In the genomic region with DNA sequence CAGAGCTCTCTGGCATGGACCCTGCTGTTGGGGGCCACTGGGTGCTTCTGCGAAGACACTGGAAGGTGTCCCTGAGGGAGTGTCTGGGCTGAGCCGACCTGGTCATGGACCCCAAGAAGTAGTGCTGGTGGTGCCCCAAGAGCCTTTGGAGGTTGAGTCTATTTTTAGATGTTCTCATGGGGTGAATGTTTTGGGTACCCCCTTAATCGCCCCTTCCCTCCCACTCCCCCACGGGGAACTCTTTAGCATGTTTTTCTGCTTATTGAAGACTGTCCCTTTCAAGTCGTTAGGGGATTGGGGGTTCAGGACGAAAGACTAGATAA, we compare ENCODE assay signal across 8 mouse cellular contexts. TPM values are rescaled to one million over a fixed set of nuclear protein-coding genes. Genes with fewer than 3 reads are reported as not detected.
DNase-seq lines count a peak whose midpoint lies in the region; ATAC-seq and TF ChIP-seq lines count a peak whose summit lies in the region.

No protein-coding gene starts in this region.

- ATAC-seq in liver, embryonic 13.5 days (ENCODE audit: low read depth), result peak; percentile 32

- H3K4me2 ChIP-seq in liver, embryonic 13.5 days, result peak overlapping the region; percentile 87

- DNase-seq in heart, adult 2 months, result no peak
- no peak for DNase-seq in heart, adult 8-10 months (ENCODE audit: low spot score)
- DNase-seq in thymus, adult 2 months, result no peak
- DNase-seq in thymus, postnatal 10 days (ENCODE audit: low spot score in 2 of 2), result no peak
- DNase-seq in liver, embryonic 13.5 days, result no peak
- DNase-seq in right cerebral cortex, adult 18-20 months, result no peak
- no peak for DNase-seq in spleen, postnatal 14 days (ENCODE audit: low spot score in 2 of 2)
- no peak for DNase-seq in kidney, adult 11 months

- no peak for TF ChIP-seq CTCF in heart, adult 2 months (IDR thresholded peaks at IDR 0.05)
- no peak for TF ChIP-seq CTCF in thymus, adult 2 months (IDR thresholded peaks at IDR 0.05; ENCODE audit: borderline replicate concordance, control insufficient read depth, extremely low read depth, insufficient read depth, low read length, poor library complexity)

- H3K9ac ChIP-seq in heart, adult 2 months (ENCODE audit: low read depth, low read length), result peak overlapping the region; percentile 87
- H3K9ac ChIP-seq in liver, embryonic 13.5 days, result peak overlapping the region; percentile 99

- H3K4me1 ChIP-seq in heart, adult 2 months (ENCODE audit: control insufficient read depth, insufficient read depth, low read length), result peaks cover 3% of the 10 kb centered on the region
- peaks cover 3% of the 10 kb centered on the region for H3K4me1 ChIP-seq in thymus, adult 2 months (replicated peaks; ENCODE audit: control insufficient read depth, insufficient read depth, low read length)
- H3K4me1 ChIP-seq in liver, embryonic 13.5 days (replicated peaks), result peaks cover 31% of the 10 kb centered on the region

- TF ChIP-seq EP300 in heart, adult 2 months (IDR thresholded peaks at IDR 0.05; ENCODE audit: insufficient read depth, low read depth, low read length), result no peak

- peak overlapping the region; percentile 91 for H3K4me3 ChIP-seq in heart, adult 2 months
- H3K4me3 ChIP-seq in thymus, adult 2 months (ENCODE audit: control insufficient read depth, insufficient read depth, low read length), result peak overlapping the region; percentile 93
- peak overlapping the region; percentile 96 for H3K4me3 ChIP-seq in liver, embryonic 13.5 days (replicated peaks)

- no peaks in the 10 kb centered on the region; the same call in 1 of the 2 replicates for H3K79me2 ChIP-seq in heart, adult 2 months (replicated peaks; ENCODE audit: control insufficient read depth, insufficient read depth, low read length)

- 6% methylated on average over 6 of the region's 6 CpGs for WGBS in heart, adult 2 months
- WGBS in thymus, adult 2 months, result 7% methylated on average over 6 of the region's 6 CpGs
- WGBS in liver, embryonic 13.5 days (ENCODE audit: insufficient replicate concordance), result 2% methylated on average over 6 of the region's 6 CpGs

- peaks cover 11% of the 10 kb centered on the region for H3K36me3 ChIP-seq in heart, adult 2 months (ENCODE audit: control insufficient read depth, insufficient read depth, low read length)
- no peaks in the 10 kb centered on the region; the same call in 1 of the 2 replicates for H3K36me3 ChIP-seq in thymus, adult 2 months (ENCODE audit: control insufficient read depth, insufficient read depth, low read length)
- H3K36me3 ChIP-seq in liver, embryonic 13.5 days, result peaks cover 21% of the 10 kb centered on the region

- no peaks in the 10 kb centered on the region for H3K9me3 ChIP-seq in liver, embryonic 13.5 days (replicated peaks)

- no peak for TF ChIP-seq POLR2A in heart, adult 2 months (IDR thresholded peaks at IDR 0.05; ENCODE audit: insufficient read depth, low read depth, low read length)
- TF ChIP-seq POLR2A in thymus, adult 2 months (IDR thresholded peaks at IDR 0.05; ENCODE audit: control insufficient read depth, extremely low read depth, insufficient read depth, low read length, poor library complexity), result no peak

- H3K27ac ChIP-seq in heart, adult 2 months, result peak overlapping the region; percentile 99
- H3K27ac ChIP-seq in thymus, adult 2 months (ENCODE audit: control insufficient read depth, insufficient read depth, low read length), result no peak overlapping the region
- H3K27ac ChIP-seq in liver, embryonic 13.5 days, result peak overlapping the region; percentile 84

- H3K27me3 ChIP-seq in heart, adult 2 months (ENCODE audit: control insufficient read depth, insufficient read depth, low read length), result no peaks in the 10 kb centered on the region
- no peaks in the 10 kb centered on the region for H3K27me3 ChIP-seq in thymus, adult 2 months (ENCODE audit: control insufficient read depth, insufficient read depth, low read length)
- H3K27me3 ChIP-seq in liver, embryonic 13.5 days, result no peaks in the 10 kb centered on the region

- intact Hi-C loops in heart, adult 2 months (cut with DNase I), result loop anchor here (2.0 kb wide), 1 partner anchor 19 kb away; no protein-coding TSS in a partner anchor

RNA-seq across cellular contexts. Expression of a gene that starts 10.6 kb away (rescaled TPM):
- total RNA-seq in heart, adult 2 months (2021), result 10 to 100 TPM; 32.5 to 32.8 TPM
- 20.6 and 23.3 TPM in 2 replicates for polyA plus RNA-seq in heart, adult 2 months (2012; rRNA removed)
- total RNA-seq in heart, adult 8-10 months (2022), result 10 to 100 TPM; 25.1 to 41.8 (median 30.5) TPM
- polyA plus RNA-seq in thymus, adult 2 months (2012; rRNA removed), result 75.4 and 90.3 TPM in 2 replicates
- polyA plus RNA-seq in liver, embryonic 13.5 days (2015; fragmentation: Nextera tagmentation; extraction: Ambion mirVana), result 29.1 and 34.3 TPM in 2 replicates

RNA-seq across cellular contexts. Expression of a gene that starts 16.8 kb away (rescaled TPM):
- total RNA-seq in heart, adult 2 months (2021), result 1 to 10 TPM; 1.7 to 4.5 TPM
- polyA plus RNA-seq in heart, adult 2 months (2012; rRNA removed), result 2.0 and 3.7 TPM in 2 replicates
- total RNA-seq in heart, adult 8-10 months (2022), result 1 to 10 TPM; 2.5 to 5.9 (median 3.7) TPM
- polyA plus RNA-seq in thymus, adult 2 months (2012; rRNA removed), result 0.38 and 0.41 TPM in 2 replicates
- polyA plus RNA-seq in liver, embryonic 13.5 days (2015; fragmentation: Nextera tagmentation; extraction: Ambion mirVana), result 0.47 and 0.95 TPM in 2 replicates

RNA-seq across cellular contexts. Expression of a gene that starts 28.1 kb away (rescaled TPM):
- 1 to 10 TPM; 3.4 to 4.5 TPM for total RNA-seq in heart, adult 2 months (2021)
- polyA plus RNA-seq in heart, adult 2 months (2012; rRNA removed), result 2.2 and 3.9 TPM in 2 replicates
- total RNA-seq in heart, adult 8-10 months (2022), result 1 to 10 TPM; 3.5 to 7.3 (median 5.5) TPM
- polyA plus RNA-seq in thymus, adult 2 months (2012; rRNA removed), result 0.37 and 0.75 TPM in 2 replicates
- polyA plus RNA-seq in liver, embryonic 13.5 days (2015; fragmentation: Nextera tagmentation; extraction: Ambion mirVana), result 1.2 and 1.6 TPM in 2 replicates
